Mouse (Mus musculus) hindbrain, embryonic 16.5 days (tissue): ENCODE measurements around the gene Ctsh. TPM values are rescaled to one million over a fixed set of nuclear protein-coding genes. Genes with fewer than 3 reads are reported as not detected.
"Not testable (repeated sequence)": the region's sequence is repeated elsewhere in the genome, so short reads cannot be mapped to it uniquely, and the experiment has no call there.

Experiments used
- ATAC-seq: fragments of 200-750 bp; cut with Nextera tagmentation; 2 replicates; pipeline ENCODE4 v1.8.0; 2017; ENCODE audit warnings: moderate TSS enrichment, moderate library complexity
- H3K27ac ChIP-seq: fragments of 300-500 bp; sonication (generic); 2 replicates; pipeline ENCODE4 v1.5.1; 2014; ENCODE audit warnings: low read depth, mild to moderate bottlenecking, control low read depth, low read length, moderate library complexity
- H3K27me3 ChIP-seq: fragments of 300-500 bp; sonication (generic); replicated peaks from 2 replicates; pipeline ENCODE4 v1.6.1; 2014; ENCODE audit warnings: low read length; ENCODE audit not compliant: control insufficient read depth, insufficient read depth
- H3K36me3 ChIP-seq: fragments of 300-500 bp; sonication (generic); 2 replicates; pipeline ENCODE4 v1.6.1; 2014; ENCODE audit warnings: mild to moderate bottlenecking, low read length, moderate library complexity, mixed read lengths; ENCODE audit not compliant: control insufficient read depth, insufficient read depth
- H3K4me1 ChIP-seq: fragments of 300-500 bp; sonication (generic); 2 replicates; pipeline ENCODE4 v1.6.1; 2014; ENCODE audit warnings: low read depth, low read length; ENCODE audit not compliant: control insufficient read depth, insufficient read depth
- H3K4me2 ChIP-seq: fragments of 300-500 bp; sonication (generic); 2 replicates; pipeline ENCODE4 v1.6.1; 2014; ENCODE audit warnings: mild to moderate bottlenecking, low read length, control low read depth, moderate library complexity
- H3K4me3 ChIP-seq: fragments of 300-500 bp; sonication (generic); 2 replicates; pipeline ENCODE4 v1.5.1; 2014; ENCODE audit warnings: mild to moderate bottlenecking, low read length, control low read depth, moderate library complexity
- H3K9ac ChIP-seq: fragments of 300-500 bp; sonication (generic); 2 replicates; pipeline ENCODE4 v1.6.1; 2014; ENCODE audit warnings: low read depth, mild to moderate bottlenecking, control low read depth, low read length, moderate library complexity
- H3K9me3 ChIP-seq: fragments of 300-500 bp; sonication (generic); 2 replicates; pipeline ENCODE4 v1.6.1; 2014; ENCODE audit warnings: mild to moderate bottlenecking, low read length, moderate library complexity; ENCODE audit not compliant: control insufficient read depth
- WGBS: fragments of 180-500 bp; shearing (Covaris S2); extraction: QIAGEN DNeasy Blood & Tissue Kit; methylation state at CpG from one replicate; pipeline ENCODE4 v1.1.7; 2014; 5-methylcytosine and 5-hydroxymethylcytosine counted together
- polyA plus RNA-seq: library from polyadenylated mRNA; unstranded; fragments of >200 nt; fragmentation: Nextera tagmentation; extraction: Ambion mirVana; gene quantifications from 2 replicates; pipeline ENCODE4 v1.2.1, GENCODE M21; 2015

The Ctsh gene
- polyA plus RNA-seq, 1 experiment from 2014 or later: 40.1 TPM

DNA sequence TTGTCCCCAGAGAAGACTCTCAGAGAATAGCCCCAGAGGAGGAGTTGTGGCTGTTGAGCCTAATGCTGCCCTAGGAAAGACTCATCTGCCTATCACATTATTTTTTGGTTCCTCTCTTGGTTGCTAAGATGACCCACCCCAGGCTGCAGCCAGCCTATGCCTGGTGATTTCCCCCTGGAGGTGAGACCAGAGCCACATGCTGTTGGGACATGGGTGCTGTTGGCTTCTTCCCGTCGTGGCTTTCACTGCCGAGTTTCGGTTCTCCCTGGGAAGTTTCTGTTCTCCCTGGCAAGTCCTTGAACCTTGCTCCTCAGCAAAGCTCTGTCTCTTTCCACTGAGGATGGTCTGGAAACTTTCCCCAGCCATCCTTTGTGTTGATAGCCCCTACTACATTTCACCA, 20.0 kb upstream of the Ctsh start:
- Histone ChIP-seq H3K9ac (no peak overlapping the region), H3K27ac (no peak overlapping the region), H3K4me2 (no peak overlapping the region), H3K4me3 (no peak overlapping the region), H3K36me3 (no peaks in the 10 kb centered on the region), H3K27me3 (no peaks in the 10 kb centered on the region), H3K9me3 (no peaks in the 10 kb centered on the region), H3K4me1 (no peaks in the 10 kb centered on the region)
- ATAC-seq: no peak
- WGBS: 80% methylated on average over 4 of the region's 4 CpGs

- no peak overlapping the region for H3K27ac ChIP-seq
- H3K9ac ChIP-seq: no peak overlapping the region
- no peaks in the 10 kb centered on the region for H3K9me3 ChIP-seq
- ATAC-seq: no peak
- no peak overlapping the region for H3K4me2 ChIP-seq
- H3K36me3 ChIP-seq: no peaks in the 10 kb centered on the region
- H3K4me3 ChIP-seq: no peak overlapping the region
- no peaks in the 10 kb centered on the region for H3K4me1 ChIP-seq
- 78% methylated on average over 2 of the region's 2 CpGs for WGBS
- H3K27me3 ChIP-seq: no peaks in the 10 kb centered on the region
Observed at GRCm38 (mm10) chr9:90035168-90035567, 18.8 kb upstream of the Ctsh start.

DNA sequence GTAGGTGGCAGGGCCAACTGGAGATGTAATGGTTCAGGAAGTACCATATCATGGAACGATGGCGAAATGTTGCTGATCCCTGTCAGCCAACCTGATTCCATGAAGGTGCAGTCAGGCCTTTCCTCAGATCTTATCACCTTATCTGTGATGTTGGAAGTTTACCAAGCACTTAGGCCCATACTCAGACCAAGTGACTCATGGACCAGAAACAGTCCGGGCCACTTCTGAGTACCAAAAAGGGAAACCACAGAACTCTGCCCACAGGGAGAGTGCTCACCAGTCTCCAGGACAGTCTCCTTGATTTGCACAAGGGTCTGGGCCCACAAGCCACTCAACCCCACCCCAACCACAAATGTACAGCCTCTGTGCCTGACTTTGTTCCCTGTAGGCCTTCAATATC, 18.2 kb upstream of the Ctsh start:
- H3K27me3 ChIP-seq: no peaks in the 10 kb centered on the region
- no peaks in the 10 kb centered on the region for H3K4me1 ChIP-seq
- ATAC-seq: no peak
- H3K36me3 ChIP-seq: no peaks in the 10 kb centered on the region
- no peaks in the 10 kb centered on the region for H3K9me3 ChIP-seq
- 97% methylated on average over 3 of the region's 3 CpGs for WGBS
- H3K4me2 ChIP-seq: no peak overlapping the region
- H3K4me3 ChIP-seq: no peak overlapping the region
- H3K9ac ChIP-seq: no peak overlapping the region
- H3K27ac ChIP-seq: no peak overlapping the region

DNA sequence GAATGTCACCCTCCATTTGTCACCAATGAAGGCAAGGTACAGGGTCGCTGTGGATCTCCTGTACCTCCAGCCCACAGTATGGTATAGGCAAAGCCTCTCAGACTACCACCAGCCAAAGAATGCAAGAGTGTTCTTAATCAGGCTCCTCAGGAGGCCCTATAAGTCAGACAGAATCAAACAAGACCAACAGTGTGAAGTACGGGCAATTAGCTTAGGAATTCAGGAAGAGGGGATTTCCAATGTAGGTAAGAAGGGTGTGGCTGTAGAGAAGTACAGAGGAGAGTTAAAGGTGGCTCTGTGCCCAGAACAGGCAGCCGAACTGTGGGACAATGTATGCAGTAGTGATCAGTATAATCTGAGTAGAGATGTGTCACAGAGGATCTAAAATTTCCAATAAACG, 17.6 kb upstream of the Ctsh start:
- Histone ChIP-seq H3K4me3 (no peak overlapping the region), H3K9ac (no peak overlapping the region), H3K27ac (no peak overlapping the region), H3K27me3 (no peaks in the 10 kb centered on the region), H3K4me2 (no peak overlapping the region), H3K4me1 (no peaks in the 10 kb centered on the region), H3K36me3 (no peaks in the 10 kb centered on the region), H3K9me3 (no peaks in the 10 kb centered on the region)
- 77% methylated on average over 4 of the region's 4 CpGs for WGBS
- no peak for ATAC-seq

- H3K27me3 ChIP-seq: no peaks in the 10 kb centered on the region
- no peaks in the 10 kb centered on the region for H3K9me3 ChIP-seq
- ATAC-seq: no peak
- 82% methylated on average over 4 of the region's 4 CpGs for WGBS
- H3K4me1 ChIP-seq: no peaks in the 10 kb centered on the region
- no peak overlapping the region for H3K4me2 ChIP-seq
- no peak overlapping the region for H3K27ac ChIP-seq
- no peak overlapping the region for H3K9ac ChIP-seq
- no peaks in the 10 kb centered on the region for H3K36me3 ChIP-seq
- H3K4me3 ChIP-seq: no peak overlapping the region
Observed at GRCm38 (mm10) chr9:90038535-90038934, 15.4 kb upstream of the Ctsh start.

GRCm38 (mm10) chr9:90040916-90041315, 13.0 kb upstream of the Ctsh start:
- Histone ChIP-seq H3K9ac (no peak overlapping the region), H3K27me3 (no peaks in the 10 kb centered on the region), H3K36me3 (no peaks in the 10 kb centered on the region), H3K4me2 (no peak overlapping the region), H3K27ac (no peak overlapping the region), H3K9me3 (no peaks in the 10 kb centered on the region), H3K4me3 (no peak overlapping the region), H3K4me1 (no peaks in the 10 kb centered on the region)
- no peak for ATAC-seq
- 88% methylated on average over 2 of the region's 2 CpGs for WGBS

- H3K27ac ChIP-seq: no peak overlapping the region
- H3K36me3 ChIP-seq: no peaks in the 10 kb centered on the region
- H3K27me3 ChIP-seq: no peaks in the 10 kb centered on the region
- 92% methylated on average over 3 of the region's 3 CpGs for WGBS
- no peak overlapping the region for H3K4me3 ChIP-seq
- no peaks in the 10 kb centered on the region for H3K4me1 ChIP-seq
- H3K9me3 ChIP-seq: no peaks in the 10 kb centered on the region
- no peak overlapping the region for H3K9ac ChIP-seq
- no peak for ATAC-seq
- H3K4me2 ChIP-seq: no peak overlapping the region
Observed at GRCm38 (mm10) chr9:90041556-90041955, 12.4 kb upstream of the Ctsh start.

GRCm38 (mm10) chr9:90042906-90043305, 11.0 kb upstream of the Ctsh start:
- not testable (repeated sequence) for H3K9ac ChIP-seq

GRCm38 (mm10) chr9:90045191-90045590, 8.8 kb upstream of the Ctsh start:
- 89% methylated on average over 7 of the region's 7 CpGs for WGBS
- H3K4me3 ChIP-seq: no peak overlapping the region
- no peaks in the 10 kb centered on the region for H3K4me1 ChIP-seq
- H3K36me3 ChIP-seq: no peaks in the 10 kb centered on the region
- no peaks in the 10 kb centered on the region for H3K27me3 ChIP-seq
- no peak overlapping the region for H3K4me2 ChIP-seq
- no peak for ATAC-seq
- H3K27ac ChIP-seq: no peak overlapping the region
- no peak overlapping the region for H3K9ac ChIP-seq
- H3K9me3 ChIP-seq: no peaks in the 10 kb centered on the region

More at GRCm38 (mm10) chr9:90042906-90043305, 11.0 kb upstream of the Ctsh start:
- not testable (repeated sequence) for H3K9me3 ChIP-seq, H3K36me3 ChIP-seq, ATAC-seq, H3K27ac ChIP-seq, H3K27me3 ChIP-seq, H3K4me3 ChIP-seq, H3K4me1 ChIP-seq, H3K4me2 ChIP-seq
- WGBS: 96% methylated on average over 8 of the region's 8 CpGs

GRCm38 (mm10) chr9:90047937-90048627, 5.9 kb upstream of the Ctsh start:
- no peak overlapping the region for H3K27ac ChIP-seq
- no peaks in the 10 kb centered on the region for H3K27me3 ChIP-seq
- no peak overlapping the region for H3K4me3 ChIP-seq
- H3K36me3 ChIP-seq: no peaks in the 10 kb centered on the region
- no peak overlapping the region for H3K4me2 ChIP-seq
- no peak overlapping the region for H3K9ac ChIP-seq
- ATAC-seq: no peak
- H3K9me3 ChIP-seq: no peaks in the 10 kb centered on the region
- 68% methylated on average over 5 of the region's 5 CpGs for WGBS
- H3K4me1 ChIP-seq: no peaks in the 10 kb centered on the region
